Mouse (Mus musculus): Measurements from ENCODE around the gene Fmn2.

DNA sequence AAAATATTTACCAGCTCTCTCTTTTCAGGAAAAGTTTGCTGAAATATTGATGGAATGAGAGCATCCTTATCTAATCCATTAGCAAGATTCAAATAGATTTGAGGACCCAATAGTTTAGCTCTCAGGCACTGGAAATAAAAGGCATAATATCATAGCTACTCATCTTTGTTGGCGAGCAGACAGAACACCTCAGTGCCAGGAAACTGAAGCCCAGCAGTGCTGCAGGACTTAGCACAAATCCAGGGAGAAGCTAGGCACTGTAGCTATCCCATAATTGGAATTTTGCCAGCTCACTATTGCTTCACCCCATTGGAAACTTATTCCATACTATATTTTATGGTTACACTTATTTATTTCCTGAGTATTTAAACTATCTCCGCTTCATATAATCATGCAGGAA is 46.5 kb upstream of the Fmn2 start:
- TF ChIP-seq CTCF (IDR thresholded peaks at IDR 0.05; ENCODE audit: insufficient read depth, low read length) (no peak), POLR2A (IDR thresholded peaks at IDR 0.05; ENCODE audit: borderline replicate concordance, extremely low read depth, low read depth, low read length) (no peak)

All from lung, adult 2 months (tissue).